Comparison of ENCODE assay signal across 8 mouse cellular contexts in genomic region chr12:80013904-80014597, GRCm38 (mm10).
DNase-seq lines count a peak whose midpoint lies in the region; ATAC-seq and TF ChIP-seq lines count a peak whose summit lies in the region.

No protein-coding gene starts in this region.

- TF ChIP-seq POLR2A in bone marrow, adult 2 months (IDR thresholded peaks at IDR 0.05; ENCODE audit: borderline replicate concordance, control insufficient read depth, low read depth, low read length): peak; percentile 19; the same call in 1 of the 2 replicates

- H3K27ac ChIP-seq in bone marrow, adult 2 months (ENCODE audit: control insufficient read depth, insufficient read depth, low read depth, low read length, poor library complexity): peak overlapping the region; percentile 3; the same call in 1 of the 2 replicates
- peak overlapping the region; percentile 98 for H3K27ac ChIP-seq in macrophage

- intact Hi-C loops in left cerebral cortex, postnatal 10 days (cut with DNase I): no loop called here

- no peaks in the 10 kb centered on the region for H3K79me2 ChIP-seq in macrophage (ENCODE audit: inconsistent target)

- 2% methylated on average over 14 of the region's 14 CpGs for WGBS in bone marrow, adult 2 months
- WGBS in macrophage (ENCODE audit: missing documents): 5% methylated on average over 11 of the region's 14 CpGs

- TF ChIP-seq CTCF in bone marrow, adult 2 months (IDR thresholded peaks at IDR 0.05; ENCODE audit: control insufficient read depth, insufficient read depth, low read length): no peak

- peak; percentile 46 for DNase-seq in ES-CJ7 (ENCODE audit: low read depth, low spot score)
- peak; percentile 66 for DNase-seq in induced T-regulatory cell, adult 2 months (ENCODE audit: low read depth)
- peak; percentile 44 to 70 for DNase-seq in left cerebral cortex, postnatal 10 days (ENCODE audit: extremely low spot score in 1 of 2, low spot score in 2 of 2)
- DNase-seq in right cerebral cortex, postnatal 25 days: peak; percentile 29
- no peak for DNase-seq in urinary bladder, adult 2 months (ENCODE audit: low spot score)

- ATAC-seq in frontal cortex, adult (ENCODE audit: low TSS enrichment): peak; percentile 84

- H3K36me3 ChIP-seq in macrophage (ENCODE audit: inconsistent target): no peaks in the 10 kb centered on the region

- peaks cover 1% of the 10 kb centered on the region for H3K4me1 ChIP-seq in bone marrow, adult 2 months (ENCODE audit: control insufficient read depth, insufficient read depth, low read length)

- H3K4me3 ChIP-seq in bone marrow, adult 2 months (replicated peaks; ENCODE audit: control insufficient read depth, low read depth, low read length): peak overlapping the region; percentile 18
- peak overlapping the region; percentile 9; the same call in 1 of the 2 replicates for H3K4me3 ChIP-seq in macrophage (ENCODE audit: inconsistent target)
